Mouse (Mus musculus) kidney, adult 2 months (tissue): ENCODE results near the gene Trim39. TPM values are rescaled to one million over a fixed set of nuclear protein-coding genes. Genes with fewer than 3 reads are reported as not detected.

ENCODE experiments used
- DNase-seq: peaks from one replicate; pipeline ENCODE4 v3.0.0; 2021
- H3K27ac ChIP-seq: fragments of 200-500 bp; 2 replicates; pipeline ENCODE4 v1.5.1; 2012; ENCODE audit warnings: low read depth, low read length, control low read depth, inconsistent platforms; ENCODE audit not compliant: insufficient read depth
- H3K27me3 ChIP-seq: fragments of 200-500 bp; replicated peaks from 2 replicates; pipeline ENCODE4 v1.6.1; 2012; ENCODE audit warnings: mild to moderate bottlenecking, moderate library complexity, low read length, inconsistent platforms; ENCODE audit not compliant: control insufficient read depth, insufficient read depth
- H3K36me3 ChIP-seq: fragments of 200-500 bp; 2 replicates; pipeline ENCODE4 v1.6.1; 2012; ENCODE audit warnings: mild to moderate bottlenecking, moderate library complexity, low read length, inconsistent platforms; ENCODE audit not compliant: control insufficient read depth, insufficient read depth
- H3K4me1 ChIP-seq: fragments of 200-500 bp; 2 replicates; pipeline ENCODE4 v1.6.1; 2011; ENCODE audit warnings: low read length; ENCODE audit not compliant: control insufficient read depth, insufficient read depth
- H3K4me3 ChIP-seq: fragments of 200-500 bp; 2 replicates; pipeline ENCODE4 v1.5.1; 2011; ENCODE audit warnings: mild to moderate bottlenecking, low read depth, low read length, control low read depth; ENCODE audit not compliant: insufficient read depth
- CTCF ChIP-seq: fragments of 200-500 bp; conservative IDR thresholded peaks from 2 replicates; pipeline ENCODE4 v1.5.1; 2011; ENCODE audit warnings: low read depth, mild to moderate bottlenecking, control low read depth, low read length, moderate library complexity, mixed read lengths; ENCODE audit not compliant: insufficient read depth, insufficient read length
- POLR2A ChIP-seq: fragments of 200-500 bp; IDR thresholded peaks from one replicate; pipeline ENCODE4 v1.6.1; 2011; ENCODE audit warnings: low read depth, low read length, control low read depth
- WGBS: fragments of 180-500 bp; shearing (Covaris S2); methylation state at CpG from one replicate; pipeline ENCODE4 v1.1.7; 2018; 5-methylcytosine and 5-hydroxymethylcytosine counted together
- polyA plus RNA-seq: library from polyadenylated mRNA; depleted of rRNA; stranded (reverse); fragments of >200 nt; gene quantifications from 2 replicates; pipeline ENCODE4 v1.2.3, GENCODE M21; 2012

Gene Trim39
- polyA plus RNA-seq, 1 experiment: 11.4 TPM

DNA sequence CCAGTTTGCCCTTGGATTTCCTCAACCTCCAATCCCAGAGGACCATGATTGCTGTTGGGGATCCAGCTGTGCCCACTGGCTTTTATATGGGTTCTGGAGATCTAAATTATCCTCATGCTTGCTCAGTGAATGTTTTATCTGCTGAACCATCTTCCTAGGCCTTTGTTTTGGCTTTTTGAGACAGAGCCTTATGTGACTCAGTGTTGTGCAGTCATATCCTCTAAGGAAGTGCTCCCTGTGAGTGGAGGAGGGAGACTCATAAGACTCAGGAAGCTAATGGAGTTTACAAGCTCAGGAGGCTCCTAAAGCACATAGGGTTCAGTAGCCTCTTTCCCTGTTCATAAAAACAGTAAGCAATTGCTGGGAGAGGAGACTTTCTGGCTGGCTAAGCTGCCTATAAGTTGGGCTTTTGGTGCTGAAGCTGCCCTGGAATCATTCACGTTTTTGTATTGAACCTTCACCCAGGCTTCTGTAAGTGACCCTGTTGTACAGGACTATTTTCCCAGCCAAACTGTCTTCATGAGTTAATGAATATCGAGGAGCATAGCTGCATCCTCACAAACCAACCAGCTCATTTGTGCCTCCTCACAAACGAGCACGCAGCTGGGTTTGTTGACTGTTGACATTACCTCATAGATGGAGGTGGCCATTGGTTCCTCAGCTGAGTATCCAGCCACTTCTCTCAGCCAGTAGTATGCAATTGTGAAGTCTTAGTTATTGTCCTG lies 9.6 kb upstream of the Trim39 start:
- DNase-seq: peak; percentile 57
- Histone ChIP-seq H3K27ac (no peak overlapping the region), H3K4me3 (no peak overlapping the region), H3K27me3 (no peaks in the 10 kb centered on the region), H3K36me3 (no peaks in the 10 kb centered on the region), H3K4me1 (peaks cover 8% of the 10 kb centered on the region; the same call in 1 of the 2 replicates)
- WGBS: 63% methylated on average over 4 of the region's 4 CpGs
- TF ChIP-seq CTCF (no peak), POLR2A (no peak)

DNA sequence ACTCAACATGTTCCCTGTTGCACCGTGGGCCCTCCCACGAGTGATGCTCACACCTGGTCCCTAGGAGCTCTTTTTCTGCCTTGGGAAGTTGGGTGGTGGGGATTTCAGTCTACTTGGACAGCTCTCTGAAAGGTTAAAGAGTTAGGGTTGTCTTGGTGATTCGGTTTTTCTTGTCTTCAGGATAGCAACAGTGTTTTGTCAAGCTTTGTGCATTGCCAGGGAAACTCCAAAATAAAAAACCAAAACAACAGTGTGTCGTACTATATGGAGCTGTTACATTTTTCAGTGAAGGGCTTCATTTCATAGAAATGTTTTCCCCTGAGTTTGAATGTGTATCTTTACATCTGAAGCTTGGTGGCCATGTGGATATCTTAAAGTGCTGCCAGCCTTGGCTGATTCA lies 2.7 kb upstream of the Trim39 start:
- Histone ChIP-seq H3K36me3 (no peaks in the 10 kb centered on the region), H3K4me1 (peaks cover 3% of the 10 kb centered on the region; the same call in 1 of the 2 replicates), H3K27ac (no peak overlapping the region), H3K4me3 (no peak overlapping the region), H3K27me3 (no peaks in the 10 kb centered on the region)
- TF ChIP-seq CTCF: no peak
- TF ChIP-seq POLR2A: no peak
- DNase-seq: no peak
- WGBS: 75% methylated on average over 4 of the region's 4 CpGs

- no peak for DNase-seq
- TF ChIP-seq CTCF (no peak), POLR2A (no peak)
- Histone ChIP-seq H3K4me1 (peaks cover 3% of the 10 kb centered on the region; the same call in 1 of the 2 replicates), H3K27ac (no peak overlapping the region), H3K36me3 (no peaks in the 10 kb centered on the region), H3K27me3 (no peaks in the 10 kb centered on the region), H3K4me3 (no peak overlapping the region)
- 73% methylated on average over 4 of the region's 4 CpGs for WGBS
Measured at GRCm38 (mm10) chr17:36273796-36274195, 1.7 kb upstream of the Trim39 start.

DNA sequence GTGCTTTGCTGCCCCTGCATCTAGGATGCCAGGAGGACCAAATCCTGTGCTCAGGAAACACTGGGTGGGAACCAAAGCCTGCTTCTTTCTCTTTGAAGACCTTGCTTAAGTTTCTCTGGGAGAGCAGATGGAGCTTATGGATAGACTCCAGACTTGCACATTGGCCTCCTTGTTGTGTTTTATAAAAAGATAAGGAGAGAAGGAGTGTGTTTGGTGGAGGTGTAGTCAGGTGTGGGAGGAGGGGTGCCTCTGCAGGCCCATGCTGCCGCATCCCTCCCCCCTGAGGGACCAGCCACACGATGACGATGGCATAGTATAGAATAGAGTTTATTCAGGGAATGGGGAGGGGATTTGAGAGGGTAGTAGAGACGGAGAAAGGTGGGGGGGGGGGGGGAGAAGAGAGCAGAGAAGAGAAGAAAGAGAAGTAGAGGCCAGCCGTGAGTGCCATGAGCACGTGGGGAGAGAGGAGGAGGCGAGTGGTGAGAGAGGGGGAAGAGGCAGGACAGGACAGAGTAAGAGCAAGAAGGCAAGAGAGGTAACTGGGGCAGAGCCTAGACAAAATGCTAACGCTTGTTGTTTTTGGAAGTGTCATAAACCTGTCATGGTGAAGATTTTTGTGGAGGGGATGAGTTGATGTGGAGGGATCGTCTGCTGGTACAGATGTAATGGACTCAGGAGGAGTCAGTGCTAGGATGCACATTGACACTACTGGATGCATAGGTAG lies 758 bp upstream of the Trim39 start:
- Histone ChIP-seq H3K36me3 (no peaks in the 10 kb centered on the region), H3K27ac (no peak overlapping the region), H3K27me3 (no peaks in the 10 kb centered on the region), H3K4me1 (peaks cover 3% of the 10 kb centered on the region; the same call in 1 of the 2 replicates), H3K4me3 (no peak overlapping the region)
- WGBS: 71% methylated on average over 9 of the region's 9 CpGs
- TF ChIP-seq CTCF (no peak), POLR2A (no peak)
- no peak for DNase-seq

DNA sequence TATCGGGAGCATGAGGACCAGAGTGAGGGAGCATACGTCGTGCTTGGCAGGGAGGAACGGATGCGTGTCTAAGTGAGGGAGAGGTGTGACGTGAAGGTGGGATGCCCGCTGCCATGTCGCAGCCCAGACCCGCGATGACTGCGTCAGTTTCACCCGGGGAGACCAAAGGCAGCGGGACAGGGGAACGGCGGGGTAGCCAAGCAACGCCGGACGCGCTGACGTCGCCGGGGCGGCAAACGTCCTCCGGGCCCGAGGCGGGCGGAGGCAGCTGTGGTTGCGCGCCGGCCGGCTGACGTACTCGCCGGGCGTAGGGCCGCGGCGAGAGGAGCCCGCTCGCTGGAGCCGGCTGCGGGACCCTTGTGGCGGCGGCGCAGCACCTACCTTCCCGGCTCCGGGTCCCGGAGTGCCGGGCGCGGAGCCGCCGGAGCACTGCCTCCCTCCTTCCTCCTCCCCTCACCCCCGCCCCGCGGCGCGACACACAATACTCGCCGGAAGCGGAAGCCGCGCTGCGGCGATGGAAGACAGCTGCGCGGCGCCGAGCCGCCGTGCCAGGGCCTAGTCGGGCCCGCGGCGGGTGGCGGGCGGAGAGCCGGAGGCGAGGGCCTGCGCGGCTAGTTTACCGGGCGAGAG lies 976 bp downstream of the Trim39 start:
- TF ChIP-seq CTCF: no peak
- no peak for TF ChIP-seq POLR2A
- WGBS: under 1% methylated on average over 79 of the region's 84 CpGs
- Histone ChIP-seq H3K4me3 (peak overlapping the region; percentile 86), H3K36me3 (no peaks in the 10 kb centered on the region; the same call in 1 of the 2 replicates), H3K27me3 (no peaks in the 10 kb centered on the region), H3K4me1 (peaks cover 3% of the 10 kb centered on the region; the same call in 1 of the 2 replicates), H3K27ac (peak overlapping the region; percentile 96)
- DNase-seq: peak; percentile 92

DNA sequence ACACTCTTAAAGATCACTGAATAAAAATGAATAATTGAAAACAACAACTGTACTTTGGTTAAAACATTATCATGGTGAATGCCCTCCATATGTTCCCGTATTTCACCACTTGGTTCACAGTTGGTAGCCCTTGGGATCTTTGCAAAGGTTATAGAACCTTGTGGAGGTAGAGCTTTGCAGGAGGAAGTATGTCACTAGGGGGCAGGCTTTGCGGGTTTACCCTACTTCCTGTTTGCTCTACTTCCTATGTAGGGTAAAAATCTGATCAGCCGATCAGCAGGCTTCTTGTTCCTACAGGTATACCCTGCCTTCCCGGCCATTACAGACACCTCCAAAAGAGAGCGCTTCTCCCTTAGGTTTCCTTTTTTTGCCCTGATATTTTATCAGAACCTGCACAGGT lies 6.2 kb downstream of the Trim39 start:
- Histone ChIP-seq H3K27ac (no peak overlapping the region), H3K4me1 (no peaks in the 10 kb centered on the region), H3K36me3 (no peaks in the 10 kb centered on the region; the same call in 1 of the 2 replicates), H3K4me3 (no peak overlapping the region), H3K27me3 (no peaks in the 10 kb centered on the region)
- 0 out of 2 replicates have a peak, but pooled peaks have one; percentile 3 for TF ChIP-seq CTCF
- no peak for TF ChIP-seq POLR2A
- 80% methylated on average over 5 of the region's 5 CpGs for WGBS
- peak; percentile 11 for DNase-seq

GRCm38 (mm10) chr17:36264273-36264925 lies 7.6 kb downstream of the Trim39 start:
- Histone ChIP-seq H3K4me1 (no peaks in the 10 kb centered on the region), H3K27ac (no peak overlapping the region), H3K36me3 (no peaks in the 10 kb centered on the region; the same call in 1 of the 2 replicates), H3K4me3 (no peak overlapping the region), H3K27me3 (no peaks in the 10 kb centered on the region)
- DNase-seq: no peak
- TF ChIP-seq POLR2A: no peak
- no peak for TF ChIP-seq CTCF
- 84% methylated on average over 3 of the region's 3 CpGs for WGBS
